Mouse (Mus musculus) lung, postnatal 0 days (tissue): Measurements from ENCODE around the gene E330021D16Rik.

Experiments
- CTCF ChIP-seq: IDR thresholded peaks from 2 replicates; pipeline ENCODE4 v1.5.1; 2016; ENCODE audit warnings: antibody characterized with exemption, mild to moderate bottlenecking
- EP300 ChIP-seq: IDR thresholded peaks from 2 replicates; pipeline ENCODE4 v1.6.1; 2016; ENCODE audit warnings: antibody characterized with exemption, mild to moderate bottlenecking, control low read depth

GRCm38 (mm10) chr6:136407608-136408192 lies 7.7 kb downstream of the E330021D16Rik start:
- TF ChIP-seq CTCF (no peak), EP300 (peak; percentile 77)
